Mouse (Mus musculus): ENCODE measurements around the gene Ccdc42. TPM values are rescaled to one million over a fixed set of nuclear protein-coding genes. Genes with fewer than 3 reads are reported as not detected.

The Ccdc42 gene
- polyA plus RNA-seq (2012; rRNA removed) = 79.1 and 87.0 TPM in 2 replicates

GRCm38 (mm10) chr11:68586721-68587120 is at the start of gene Ccdc42:
Gene Ccdc42 (plus strand): TSS chr11:68587021.
- Histone ChIP-seq H3K4me3 (ENCODE audit: control insufficient read depth, low read depth, low read length) (peak within 1 kb of the TSS; percentile 92), H3K4me1 (ENCODE audit: control insufficient read depth, insufficient read depth, low read length) (peaks cover 7% of the 10 kb centered on the region), H3K27me3 (ENCODE audit: control insufficient read depth, insufficient read depth, low read length) (no peaks in the 10 kb centered on the region), H3K36me3 (ENCODE audit: control insufficient read depth, insufficient read depth, low read length) (no peaks in the 10 kb centered on the region; the same call in 1 of the 2 replicates), H3K27ac (ENCODE audit: control insufficient read depth, insufficient read depth, low read depth, low read length) (peak within 1 kb of the TSS; percentile 73)
- TF ChIP-seq POLR2A (IDR thresholded peaks at IDR 0.05; ENCODE audit: control insufficient read depth, low read depth, low read length) (peak; percentile 19; the same call in 1 of the 2 replicates), CTCF (IDR thresholded peaks at IDR 0.05; ENCODE audit: control insufficient read depth, insufficient read depth, insufficient replicate concordance, low read depth, low read length) (no peak)

GRCm38 (mm10) chr11:68539621-68540020 is 47.2 kb upstream of the Ccdc42 start:
- Histone ChIP-seq H3K27me3 (ENCODE audit: control insufficient read depth, insufficient read depth, low read length) (no peaks in the 10 kb centered on the region), H3K36me3 (ENCODE audit: control insufficient read depth, insufficient read depth, low read length) (no peaks in the 10 kb centered on the region), H3K4me3 (ENCODE audit: control insufficient read depth, low read depth, low read length) (no peak overlapping the region), H3K4me1 (ENCODE audit: control insufficient read depth, insufficient read depth, low read length) (peaks cover 1% of the 10 kb centered on the region; the same call in 1 of the 2 replicates), H3K27ac (ENCODE audit: control insufficient read depth, insufficient read depth, low read depth, low read length) (no peak overlapping the region)
- TF ChIP-seq POLR2A (IDR thresholded peaks at IDR 0.05; ENCODE audit: control insufficient read depth, low read depth, low read length) (no peak), CTCF (IDR thresholded peaks at IDR 0.05; ENCODE audit: control insufficient read depth, insufficient read depth, insufficient replicate concordance, low read depth, low read length) (no peak)

- Histone ChIP-seq H3K27me3 (ENCODE audit: control insufficient read depth, insufficient read depth, low read length) (no peaks in the 10 kb centered on the region), H3K27ac (ENCODE audit: control insufficient read depth, insufficient read depth, low read depth, low read length) (no peak overlapping the region), H3K4me3 (ENCODE audit: control insufficient read depth, low read depth, low read length) (no peak overlapping the region), H3K4me1 (ENCODE audit: control insufficient read depth, insufficient read depth, low read length) (peaks cover 3% of the 10 kb centered on the region; the same call in 1 of the 2 replicates), H3K36me3 (ENCODE audit: control insufficient read depth, insufficient read depth, low read length) (no peaks in the 10 kb centered on the region)
- no peak for TF ChIP-seq POLR2A (IDR thresholded peaks at IDR 0.05; ENCODE audit: control insufficient read depth, low read depth, low read length)
- peak; percentile 23; the same call in 1 of the 2 replicates for TF ChIP-seq CTCF (IDR thresholded peaks at IDR 0.05; ENCODE audit: control insufficient read depth, insufficient read depth, insufficient replicate concordance, low read depth, low read length)
Measured at GRCm38 (mm10) chr11:68544554-68544953, 42.3 kb upstream of the Ccdc42 start.

- Histone ChIP-seq H3K36me3 (ENCODE audit: control insufficient read depth, insufficient read depth, low read length) (no peaks in the 10 kb centered on the region), H3K4me3 (ENCODE audit: control insufficient read depth, low read depth, low read length) (no peak overlapping the region), H3K4me1 (ENCODE audit: control insufficient read depth, insufficient read depth, low read length) (peaks cover 3% of the 10 kb centered on the region; the same call in 1 of the 2 replicates), H3K27ac (ENCODE audit: control insufficient read depth, insufficient read depth, low read depth, low read length) (no peak overlapping the region), H3K27me3 (ENCODE audit: control insufficient read depth, insufficient read depth, low read length) (no peaks in the 10 kb centered on the region)
- TF ChIP-seq CTCF (IDR thresholded peaks at IDR 0.05; ENCODE audit: control insufficient read depth, insufficient read depth, insufficient replicate concordance, low read depth, low read length) (no peak), POLR2A (IDR thresholded peaks at IDR 0.05; ENCODE audit: control insufficient read depth, low read depth, low read length) (no peak)
Measured at GRCm38 (mm10) chr11:68545172-68545571, 41.6 kb upstream of the Ccdc42 start.

GRCm38 (mm10) chr11:68545682-68546222 is 41.1 kb upstream of the Ccdc42 start:
- Histone ChIP-seq H3K4me1 (ENCODE audit: control insufficient read depth, insufficient read depth, low read length) (peaks cover 3% of the 10 kb centered on the region; the same call in 1 of the 2 replicates), H3K27me3 (ENCODE audit: control insufficient read depth, insufficient read depth, low read length) (no peaks in the 10 kb centered on the region), H3K27ac (ENCODE audit: control insufficient read depth, insufficient read depth, low read depth, low read length) (no peak overlapping the region), H3K4me3 (ENCODE audit: control insufficient read depth, low read depth, low read length) (no peak overlapping the region), H3K36me3 (ENCODE audit: control insufficient read depth, insufficient read depth, low read length) (no peaks in the 10 kb centered on the region)
- no peak for TF ChIP-seq CTCF (IDR thresholded peaks at IDR 0.05; ENCODE audit: control insufficient read depth, insufficient read depth, insufficient replicate concordance, low read depth, low read length)
- TF ChIP-seq POLR2A (IDR thresholded peaks at IDR 0.05; ENCODE audit: control insufficient read depth, low read depth, low read length) = no peak

GRCm38 (mm10) chr11:68547484-68547883 is 39.3 kb upstream of the Ccdc42 start:
- TF ChIP-seq POLR2A (IDR thresholded peaks at IDR 0.05; ENCODE audit: control insufficient read depth, low read depth, low read length) (no peak), CTCF (IDR thresholded peaks at IDR 0.05; ENCODE audit: control insufficient read depth, insufficient read depth, insufficient replicate concordance, low read depth, low read length) (no peak)
- Histone ChIP-seq H3K36me3 (ENCODE audit: control insufficient read depth, insufficient read depth, low read length) (no peaks in the 10 kb centered on the region), H3K4me1 (ENCODE audit: control insufficient read depth, insufficient read depth, low read length) (peaks cover 3% of the 10 kb centered on the region; the same call in 1 of the 2 replicates), H3K4me3 (ENCODE audit: control insufficient read depth, low read depth, low read length) (no peak overlapping the region), H3K27ac (ENCODE audit: control insufficient read depth, insufficient read depth, low read depth, low read length) (no peak overlapping the region), H3K27me3 (ENCODE audit: control insufficient read depth, insufficient read depth, low read length) (no peaks in the 10 kb centered on the region)

- H3K4me3 ChIP-seq (ENCODE audit: control insufficient read depth, low read depth, low read length) = no peak overlapping the region
- H3K36me3 ChIP-seq (ENCODE audit: control insufficient read depth, insufficient read depth, low read length) = no peaks in the 10 kb centered on the region
- H3K27me3 ChIP-seq (ENCODE audit: control insufficient read depth, insufficient read depth, low read length) = no peaks in the 10 kb centered on the region
- no peak overlapping the region for H3K27ac ChIP-seq (ENCODE audit: control insufficient read depth, insufficient read depth, low read depth, low read length)
- H3K4me1 ChIP-seq (ENCODE audit: control insufficient read depth, insufficient read depth, low read length) = peaks cover 2% of the 10 kb centered on the region; the same call in 1 of the 2 replicates
- no peak for TF ChIP-seq POLR2A (IDR thresholded peaks at IDR 0.05; ENCODE audit: control insufficient read depth, low read depth, low read length)
- TF ChIP-seq CTCF (IDR thresholded peaks at IDR 0.05; ENCODE audit: control insufficient read depth, insufficient read depth, insufficient replicate concordance, low read depth, low read length) = peak; percentile 33; the same call in 1 of the 2 replicates
Measured at GRCm38 (mm10) chr11:68549597-68549996, 37.2 kb upstream of the Ccdc42 start.
